Mouse (Mus musculus): ENCODE measurements around the gene Dxo.

Dxo gene

GRCm38 (mm10) chr17:34881683-34882310 lies 45.0 kb downstream of the Dxo start, which contains the start of gene Gm20547:
Gene Gm20547, minus strand, starts transcription at chr17:34882042.
- DNase-seq = no peak

- DNase-seq = no peak
Observed at GRCm38 (mm10) chr17:34883332-34883731, 46.5 kb downstream of the Dxo start.

GRCm38 (mm10) chr17:34884704-34885103 lies 47.9 kb downstream of the Dxo start:
- no peak for DNase-seq

GRCm38 (mm10) chr17:34885615-34886014 lies 48.8 kb downstream of the Dxo start:
- no peak for DNase-seq

GRCm38 (mm10) chr17:34887942-34888341 lies 51.1 kb downstream of the Dxo start:
- no peak for DNase-seq
